Mouse (Mus musculus) thymus, adult 2 months (tissue): ENCODE measurements around the gene Kirrel. TPM values are rescaled to one million over a fixed set of nuclear protein-coding genes. Genes with fewer than 3 reads are reported as not detected.

Experiments used
- DNase-seq: peaks from one replicate; pipeline ENCODE4 v3.0.0; 2021
- H3K27ac ChIP-seq: fragments of 200-500 bp; 2 replicates; pipeline ENCODE4 v1.5.1; 2012; ENCODE audit warnings: low read length, control low read depth; ENCODE audit not compliant: control insufficient read depth, insufficient read depth
- H3K27me3 ChIP-seq: fragments of 200-500 bp; 2 replicates; pipeline ENCODE4 v1.6.1; 2012; ENCODE audit warnings: mild to moderate bottlenecking, low read length, moderate library complexity, mixed read lengths; ENCODE audit not compliant: control insufficient read depth, insufficient read depth
- H3K36me3 ChIP-seq: fragments of 200-500 bp; 2 replicates; pipeline ENCODE4 v1.6.1; 2012; ENCODE audit warnings: mild to moderate bottlenecking, low read length, moderate library complexity; ENCODE audit not compliant: control insufficient read depth, insufficient read depth
- H3K4me1 ChIP-seq: fragments of 200-500 bp; replicated peaks from 2 replicates; pipeline ENCODE4 v1.6.1; 2012; ENCODE audit warnings: low read length; ENCODE audit not compliant: control insufficient read depth, insufficient read depth
- H3K4me3 ChIP-seq: fragments of 200-500 bp; 2 replicates; pipeline ENCODE4 v1.5.1; 2012; ENCODE audit warnings: mild to moderate bottlenecking, low read length, control low read depth, moderate library complexity; ENCODE audit not compliant: control insufficient read depth, insufficient read depth
- CTCF ChIP-seq: fragments of 200-500 bp; IDR thresholded peaks from 2 replicates; pipeline ENCODE4 v1.5.1; 2012; ENCODE audit warnings: mild to moderate bottlenecking, control low read depth, low read length, moderate library complexity, borderline replicate concordance; ENCODE audit not compliant: control insufficient read depth, poor library complexity, insufficient read depth; ENCODE audit errors: extremely low read depth
- POLR2A ChIP-seq: fragments of 200-500 bp; IDR thresholded peaks from 2 replicates; pipeline ENCODE4 v1.6.1; 2012; ENCODE audit warnings: mild to moderate bottlenecking, low read length, control low read depth, moderate library complexity; ENCODE audit not compliant: control insufficient read depth, poor library complexity, insufficient read depth; ENCODE audit errors: extremely low read depth
- WGBS: fragments of 180-500 bp; shearing (Covaris S2); methylation state at CpG from one replicate; pipeline ENCODE4 v1.1.7; 2018; 5-methylcytosine and 5-hydroxymethylcytosine counted together
- polyA plus RNA-seq: library from polyadenylated mRNA; depleted of rRNA; stranded (reverse); fragments of >200 nt; gene quantifications from 2 replicates; pipeline ENCODE4 v1.2.3, GENCODE M21; 2012

Kirrel gene
- polyA plus RNA-seq, 1 experiment: 2.9 TPM

DNA sequence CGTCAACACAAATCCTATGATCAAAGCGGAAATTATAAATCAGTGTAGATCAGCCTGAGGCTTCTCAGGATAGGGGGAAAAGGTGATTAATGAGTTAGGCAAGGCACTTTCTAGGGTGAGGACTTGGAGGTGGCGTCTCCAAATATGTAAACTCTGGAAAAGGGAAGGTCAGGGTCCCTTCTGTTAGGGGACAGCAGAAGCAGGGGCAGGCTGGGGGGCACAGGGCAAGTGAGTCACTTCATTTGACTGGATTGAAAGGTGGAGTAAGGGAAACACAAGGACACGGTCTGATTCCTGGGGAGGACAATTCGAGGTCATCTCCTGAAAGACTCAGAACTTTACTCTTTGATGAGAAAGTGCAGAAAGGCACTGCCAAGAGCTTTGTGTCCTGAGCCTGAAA, 97.6 kb downstream of the Kirrel start:
- Histone ChIP-seq H3K27me3 (no peaks in the 10 kb centered on the region), H3K36me3 (no peaks in the 10 kb centered on the region), H3K4me1 (no peaks in the 10 kb centered on the region), H3K4me3 (no peak overlapping the region), H3K27ac (no peak overlapping the region)
- no peak for TF ChIP-seq CTCF
- no peak for DNase-seq
- WGBS: 85% methylated on average over 5 of the region's 5 CpGs

DNA sequence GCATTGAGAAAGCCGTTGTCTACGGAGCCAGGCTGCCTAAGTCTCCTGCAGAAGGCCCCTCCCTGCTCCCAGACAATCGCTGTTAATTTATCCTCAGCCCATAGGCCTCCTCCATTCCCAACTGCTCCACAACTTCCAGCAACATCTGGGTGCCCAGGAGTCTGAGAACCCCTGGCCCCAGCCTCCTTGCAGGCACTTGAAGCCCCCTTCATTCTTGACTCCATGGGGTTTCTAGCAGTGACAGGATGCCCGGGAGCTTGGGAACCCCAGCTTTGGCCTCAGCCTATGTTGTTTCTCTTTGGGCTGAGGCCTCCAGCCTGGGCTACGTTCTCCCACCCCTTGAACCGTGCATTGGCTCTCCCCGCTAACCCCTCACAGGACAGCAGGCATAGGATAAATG, 98.4 kb downstream of the Kirrel start:
- Histone ChIP-seq H3K4me1 (no peaks in the 10 kb centered on the region), H3K27me3 (no peaks in the 10 kb centered on the region), H3K36me3 (no peaks in the 10 kb centered on the region), H3K4me3 (no peak overlapping the region), H3K27ac (no peak overlapping the region)
- DNase-seq: no peak
- TF ChIP-seq CTCF: no peak
- 92% methylated on average over 7 of the region's 7 CpGs for WGBS

DNA sequence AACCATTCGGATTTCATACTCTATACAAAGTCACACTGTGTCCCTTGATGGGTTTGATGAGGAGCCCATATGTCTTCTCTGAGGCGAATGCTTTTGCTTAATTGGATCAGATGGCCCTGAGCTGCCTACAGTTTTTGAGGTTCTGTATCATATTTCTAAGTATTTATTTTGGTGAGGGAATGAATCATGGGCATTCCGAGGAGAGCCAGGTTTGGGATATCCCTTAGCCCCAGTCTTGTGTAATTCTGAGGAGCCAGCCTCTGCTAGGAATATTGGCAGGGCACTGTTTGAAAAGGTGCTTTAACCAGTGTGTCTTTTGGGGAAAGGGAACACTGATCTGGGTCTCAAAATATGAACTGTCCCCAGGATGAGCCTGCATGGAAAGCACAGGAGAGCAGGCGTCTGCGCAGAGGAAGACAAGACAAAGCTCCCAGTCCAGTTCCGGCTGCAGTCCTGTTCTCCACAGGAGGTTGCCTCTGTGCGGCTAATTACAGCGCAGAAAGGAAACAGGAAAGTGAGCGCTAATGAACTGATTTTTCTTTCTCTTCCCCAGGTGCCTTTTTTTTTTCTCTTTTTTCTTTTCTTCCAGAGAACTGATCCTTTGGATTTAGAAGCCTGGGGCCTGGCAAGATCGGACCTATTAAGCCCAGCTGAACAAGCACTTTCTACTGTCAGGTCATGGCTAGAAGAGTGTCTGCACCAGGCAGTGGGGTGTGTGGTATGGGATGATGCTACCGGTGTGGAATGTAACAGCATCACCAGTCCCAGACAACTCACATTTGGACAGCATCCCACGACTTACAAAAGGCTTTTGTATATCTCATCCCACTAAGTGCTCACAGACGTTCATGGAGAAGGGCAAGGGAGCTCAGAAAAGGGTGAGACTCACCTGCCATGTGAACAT, 101.7 kb downstream of the Kirrel start:
- no peaks in the 10 kb centered on the region for H3K27me3 ChIP-seq
- H3K27ac ChIP-seq: no peak overlapping the region
- no peak overlapping the region for H3K4me3 ChIP-seq
- no peaks in the 10 kb centered on the region for H3K36me3 ChIP-seq
- WGBS: 78% methylated on average over 13 of the region's 13 CpGs
- TF ChIP-seq POLR2A: no peak
- H3K4me1 ChIP-seq: no peaks in the 10 kb centered on the region
- no peak for DNase-seq

DNA sequence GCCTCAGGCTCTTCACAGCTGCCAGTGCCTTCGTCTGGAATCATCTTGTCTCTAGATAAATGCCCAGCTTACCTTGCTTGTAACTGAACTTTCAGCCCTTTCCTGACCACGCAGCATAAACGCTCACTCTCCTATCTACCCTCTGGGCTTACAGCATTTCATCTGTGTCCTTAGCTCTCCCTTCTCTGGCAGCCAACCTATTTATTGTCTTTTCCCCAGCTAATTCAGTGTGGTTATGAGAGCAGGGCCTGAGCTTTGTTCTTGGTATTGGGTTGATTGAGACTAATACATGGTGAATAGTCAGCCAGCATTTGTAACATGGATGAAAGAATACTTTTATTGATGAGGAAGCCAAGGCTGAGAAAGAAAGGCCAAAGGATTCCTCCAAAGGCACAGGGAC, 102.4 kb downstream of the Kirrel start:
- TF ChIP-seq CTCF: no peak
- TF ChIP-seq POLR2A: no peak
- DNase-seq: no peak
- H3K27me3 ChIP-seq: no peaks in the 10 kb centered on the region
- no peaks in the 10 kb centered on the region for H3K36me3 ChIP-seq
- WGBS: 83% methylated on average over 3 of the region's 3 CpGs
- no peaks in the 10 kb centered on the region for H3K4me1 ChIP-seq
- H3K27ac ChIP-seq: no peak overlapping the region
- no peak overlapping the region for H3K4me3 ChIP-seq

DNA sequence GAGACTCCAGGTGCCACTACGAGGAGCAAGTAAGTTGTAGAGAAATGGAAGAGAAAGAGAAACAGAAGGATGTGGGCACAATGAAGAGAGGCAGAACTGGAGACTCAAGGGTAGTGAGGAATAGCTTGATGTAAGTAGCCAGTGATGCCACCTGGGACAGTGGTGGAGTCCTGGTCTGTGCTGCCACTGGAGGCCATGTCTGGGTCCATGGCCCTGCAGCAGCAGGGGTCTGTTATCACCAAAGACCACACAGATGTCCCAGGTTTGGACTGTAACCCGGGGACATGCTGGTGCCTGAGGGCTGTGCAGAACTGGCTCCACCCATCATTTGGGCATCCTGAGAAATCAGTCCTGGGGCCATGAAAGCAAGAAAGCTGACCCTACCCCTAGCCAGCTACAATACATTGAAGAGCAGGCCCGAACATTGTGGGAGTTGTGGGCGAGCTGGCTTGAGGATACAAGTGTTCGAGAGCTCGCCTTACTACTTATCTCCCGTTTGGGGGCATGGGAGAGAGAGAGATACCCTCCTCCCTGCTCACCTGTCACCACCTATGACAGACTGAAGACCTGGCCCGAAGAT, 107.1 kb downstream of the Kirrel start:
- Histone ChIP-seq H3K36me3 (no peaks in the 10 kb centered on the region), H3K27ac (no peak overlapping the region), H3K4me1 (no peaks in the 10 kb centered on the region), H3K4me3 (no peak overlapping the region), H3K27me3 (no peaks in the 10 kb centered on the region)
- no peak for TF ChIP-seq POLR2A
- no peak for TF ChIP-seq CTCF
- no peak for DNase-seq
- 93% methylated on average over 8 of the region's 8 CpGs for WGBS

DNA sequence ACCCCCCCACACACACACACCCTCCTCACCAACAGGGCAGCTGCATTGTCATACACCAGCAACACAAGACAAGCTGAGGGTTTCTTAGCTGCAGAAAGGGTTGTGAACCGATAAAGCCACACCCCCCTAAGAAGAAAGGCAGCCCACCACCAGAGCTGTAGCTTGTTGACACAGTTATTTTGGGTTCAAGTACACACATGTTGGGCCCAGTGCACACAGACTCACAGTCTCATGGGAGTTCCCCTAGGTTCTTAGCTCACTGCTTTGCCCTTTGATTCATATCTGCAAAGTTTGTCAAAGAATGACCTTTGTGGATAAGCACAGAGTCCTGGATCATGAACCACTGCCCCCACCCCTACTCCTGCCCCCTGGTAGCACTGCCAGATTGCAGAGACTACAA, 120.6 kb downstream of the Kirrel start:
- no peaks in the 10 kb centered on the region for H3K4me1 ChIP-seq
- no peaks in the 10 kb centered on the region for H3K27me3 ChIP-seq
- H3K4me3 ChIP-seq: no peak overlapping the region
- H3K27ac ChIP-seq: no peak overlapping the region
- DNase-seq: no peak
- H3K36me3 ChIP-seq: no peaks in the 10 kb centered on the region
- TF ChIP-seq CTCF (no peak), POLR2A (no peak)
- 95% methylated on average over 1 of the region's 1 CpGs for WGBS

DNA sequence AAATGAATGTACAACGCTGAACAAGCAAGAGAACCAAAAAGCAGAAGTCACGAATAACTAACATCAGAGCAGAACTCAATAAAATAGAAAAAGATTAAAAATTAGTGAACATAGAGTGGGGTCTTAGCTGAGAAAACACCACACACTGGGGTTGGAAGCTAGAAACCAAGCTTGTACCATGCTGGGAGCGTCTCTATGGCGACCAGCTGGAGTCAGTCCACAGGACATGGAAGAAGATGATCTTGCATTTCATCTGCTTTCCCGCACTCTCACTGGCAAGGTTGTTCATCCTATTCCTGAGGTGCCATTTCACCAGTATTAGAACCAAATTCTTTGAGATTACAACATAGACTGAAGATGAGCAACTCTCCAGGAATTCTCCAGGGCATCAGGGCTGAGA, 126.7 kb downstream of the Kirrel start:
- Histone ChIP-seq H3K4me3 (no peak overlapping the region), H3K27ac (no peak overlapping the region), H3K27me3 (no peaks in the 10 kb centered on the region), H3K36me3 (no peaks in the 10 kb centered on the region), H3K4me1 (no peaks in the 10 kb centered on the region)
- 93% methylated on average over 5 of the region's 5 CpGs for WGBS
- TF ChIP-seq CTCF (no peak), POLR2A (no peak)
- DNase-seq: no peak
